Mouse (Mus musculus) T-helper 2 cell (primary cell): ENCODE results near the gene Gal3st1.
"Not testable (repeated sequence)": the region's sequence is repeated elsewhere in the genome, so short reads cannot be mapped to it uniquely, and the experiment has no call there.

Experiments used
- in situ Hi-C: fragments of 300-600 bp; cut with MboI, MseI; formaldehyde crosslinking; loops from one replicate; pipeline ENCODE4 v1.15.1; 2025; ENCODE audit warnings: high pct_unique_total_duplicates

The Gal3st1 gene

DNA sequence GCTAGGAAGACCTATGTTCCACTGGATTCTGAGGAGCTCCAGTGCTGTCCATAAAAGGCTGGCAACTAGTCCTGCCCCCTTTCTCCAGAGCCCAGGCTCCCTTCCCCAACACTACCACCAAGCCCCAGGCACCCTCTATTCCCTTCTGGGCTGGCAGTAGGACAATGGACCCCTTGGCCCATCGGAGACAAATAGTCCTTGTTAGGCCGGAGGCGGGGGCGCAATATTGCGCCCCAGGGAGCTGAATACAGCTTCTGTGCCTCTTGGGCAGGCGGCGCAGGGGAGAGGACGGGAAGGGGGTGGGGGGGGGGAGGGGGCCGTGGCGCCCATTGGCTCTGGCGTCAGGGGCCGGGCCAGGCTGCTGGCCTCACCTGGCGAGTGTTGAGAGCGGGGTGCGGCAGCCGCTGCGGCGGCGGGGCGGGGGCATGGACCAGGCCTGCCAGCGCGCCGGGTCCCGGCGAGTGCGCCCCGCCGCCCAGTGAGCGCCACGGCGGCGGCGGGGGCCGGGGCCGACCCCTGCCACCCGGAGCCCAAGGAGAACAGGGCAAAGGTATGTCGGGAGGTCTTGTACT, at the start of gene Gal3st1:
Gal3st1 (plus strand) TSS at position 346 of the 572 bp plus-strand sequence.
- in situ Hi-C loops, result no loop called here

DNA sequence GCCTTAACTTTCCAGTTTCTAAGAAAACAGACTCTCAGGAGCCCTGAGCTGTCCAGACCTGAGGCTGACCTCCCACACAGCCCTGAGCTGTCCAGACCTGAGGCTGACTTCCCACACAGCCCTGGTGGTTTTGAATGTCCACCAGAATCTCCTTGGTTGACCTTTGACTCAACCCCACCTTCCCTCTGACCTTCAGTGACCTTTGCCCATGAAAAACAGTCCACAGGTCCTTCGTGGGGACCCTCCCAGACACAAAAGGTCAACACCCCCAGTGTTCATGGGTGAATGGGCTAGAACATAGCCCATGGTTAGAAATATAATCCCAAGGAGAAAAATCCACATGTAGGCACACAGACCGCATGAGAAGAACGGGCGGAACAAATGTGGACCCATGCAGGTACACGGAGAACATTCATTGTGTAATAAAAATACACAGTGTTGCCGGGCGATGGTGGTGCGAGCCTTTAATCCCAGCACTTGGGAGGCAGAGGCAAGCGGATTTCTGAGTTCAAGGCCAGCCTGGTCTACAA, 49.6 kb upstream of the Gal3st1 start:
- in situ Hi-C loops, result no loop called here

DNA sequence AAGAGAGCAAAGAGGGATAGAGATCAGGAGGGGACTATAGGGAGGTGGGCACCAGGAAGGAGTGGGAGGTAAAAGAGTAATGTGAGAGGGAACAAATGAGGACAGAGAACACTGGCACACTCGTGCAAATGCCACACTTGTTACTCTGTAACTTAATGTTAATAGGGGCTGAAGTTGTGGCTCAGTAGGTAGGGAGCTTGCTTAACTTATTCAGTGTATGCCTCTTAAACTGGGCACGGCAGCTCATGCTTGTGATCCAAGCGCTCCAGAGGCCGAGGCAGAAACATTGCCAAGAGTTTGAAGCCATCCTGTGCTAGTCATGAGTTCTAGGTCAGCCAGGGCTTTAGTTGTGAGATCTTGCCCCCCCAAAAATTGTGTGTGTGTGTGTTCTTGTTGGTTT, 48.3 kb upstream of the Gal3st1 start:
- in situ Hi-C loops, result no loop called here

DNA sequence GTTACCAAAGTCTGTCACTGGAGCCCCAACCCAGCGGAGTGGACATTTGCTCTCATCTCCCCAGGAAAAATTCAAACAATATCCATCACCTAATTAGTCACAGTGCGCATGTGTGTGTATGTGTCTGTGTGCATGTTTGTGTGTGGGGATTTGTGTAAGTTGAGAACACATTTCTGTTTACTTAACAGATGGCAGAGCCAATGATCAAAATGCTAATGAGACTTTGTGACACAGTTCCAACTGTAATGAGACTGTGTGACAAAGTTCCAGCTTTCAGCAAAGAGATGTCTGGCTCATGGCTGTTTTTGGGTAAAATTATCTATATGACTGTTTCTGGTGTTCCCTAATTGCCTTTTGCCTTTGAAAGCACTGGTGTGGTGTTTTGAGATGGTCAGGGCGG, 47.1 kb upstream of the Gal3st1 start:
- in situ Hi-C loops, result no loop called here

DNA sequence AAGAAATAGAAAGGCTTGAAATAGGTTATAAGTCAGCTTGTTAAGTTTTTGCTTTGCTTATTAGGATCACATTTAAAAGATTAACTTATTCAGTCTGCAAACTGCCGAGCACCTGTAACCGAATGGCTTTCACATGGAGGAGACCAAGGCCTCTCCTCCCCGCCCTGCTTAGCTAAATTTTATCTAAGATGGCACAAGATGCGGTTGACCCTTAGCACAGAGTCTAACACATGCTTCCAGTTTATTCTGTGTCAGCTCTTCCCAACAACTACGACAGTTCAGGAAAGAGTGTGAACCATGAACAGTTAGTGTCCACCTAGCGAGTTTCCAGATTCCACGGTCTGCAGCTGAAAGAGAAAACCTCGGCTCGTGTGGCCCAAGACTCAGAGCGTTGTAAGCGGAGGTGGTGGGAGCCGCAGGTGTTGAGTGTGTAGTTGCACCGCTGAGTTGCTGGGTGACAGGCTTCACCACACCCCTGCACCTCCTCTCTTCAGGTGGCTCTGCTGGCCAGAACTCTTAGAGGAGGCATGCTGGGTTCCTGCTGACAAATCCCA, 46.0 kb upstream of the Gal3st1 start:
- in situ Hi-C loops, result no loop called here

DNA sequence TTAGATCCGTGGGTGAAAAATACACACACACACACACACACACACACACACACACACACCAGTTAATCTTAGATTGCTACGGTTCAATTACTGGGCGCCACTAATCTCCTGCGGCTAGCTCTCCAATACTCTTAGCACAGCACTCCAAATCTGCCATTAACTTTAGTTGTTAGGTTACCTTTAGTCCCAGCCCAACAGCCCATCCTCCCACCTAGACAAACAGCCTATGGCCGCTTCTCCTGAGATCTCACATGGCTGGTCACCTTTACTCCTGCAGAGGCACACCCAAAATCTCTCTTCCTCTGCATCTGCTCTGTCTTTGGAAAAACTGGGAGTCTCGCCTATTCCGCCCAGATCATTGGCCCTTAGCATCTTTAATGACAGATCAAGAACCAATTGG, 42.1 kb upstream of the Gal3st1 start:
- in situ Hi-C loops, result no loop called here

DNA sequence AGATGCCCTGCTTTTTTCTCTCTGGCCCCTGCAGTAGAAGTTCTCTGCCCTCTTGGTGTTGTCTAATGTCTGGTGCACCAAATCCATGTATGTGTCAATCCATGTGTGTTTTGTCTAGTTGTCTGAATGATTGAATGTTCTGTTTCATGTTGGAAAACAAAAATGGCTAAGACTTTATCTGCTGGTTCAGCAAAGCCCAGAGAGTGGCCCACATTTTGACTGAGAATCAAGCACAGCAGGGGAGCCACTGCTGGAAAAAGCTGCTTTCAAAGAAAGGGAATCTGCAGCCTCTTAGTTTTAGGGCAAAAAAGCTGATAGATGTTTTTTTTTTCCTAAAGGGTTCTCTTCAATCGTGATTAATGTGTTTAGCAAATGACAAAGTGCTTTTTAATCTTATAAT, 37.0 kb upstream of the Gal3st1 start:
- in situ Hi-C loops, result no loop called here

DNA sequence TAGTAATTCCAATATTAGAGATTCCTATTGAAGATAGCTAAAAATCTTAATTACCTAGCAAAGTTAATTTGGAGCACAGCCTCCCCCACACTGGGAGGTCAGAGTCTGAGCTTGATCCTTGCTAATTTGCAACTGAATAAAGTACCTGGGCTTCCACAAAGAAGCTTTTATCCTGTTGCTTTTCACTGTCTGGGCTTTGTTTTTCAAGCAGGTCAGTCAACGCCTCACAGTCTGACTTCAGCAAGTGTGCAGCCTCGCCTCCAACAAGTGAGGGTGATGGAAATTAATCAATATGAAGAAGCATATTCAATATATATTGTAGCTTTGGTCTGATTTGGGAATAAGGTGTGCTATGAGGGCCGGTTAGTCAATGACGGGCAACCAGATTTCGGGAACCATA, 28.6 kb upstream of the Gal3st1 start:
- in situ Hi-C loops, result not testable (repeated sequence)

DNA sequence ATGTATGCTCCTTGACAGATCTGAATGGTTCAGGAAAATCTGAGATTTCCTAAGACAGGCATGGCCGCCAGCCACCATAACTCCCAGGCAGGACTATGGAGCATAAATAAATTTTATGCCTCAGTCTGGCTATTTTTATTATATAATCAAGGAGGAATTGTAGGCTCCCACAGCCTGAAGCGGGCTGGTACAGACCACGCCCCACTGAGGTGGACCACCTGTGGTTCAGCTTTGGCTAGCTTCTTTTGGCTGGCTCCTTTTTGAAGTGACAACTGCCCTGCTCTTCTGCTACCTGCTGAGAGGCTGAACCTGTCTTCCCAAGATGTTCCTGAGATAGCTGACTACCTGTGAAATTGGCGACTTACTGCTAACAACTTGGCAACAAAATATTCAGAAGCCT, 28.1 kb upstream of the Gal3st1 start:
- in situ Hi-C loops, result not testable (repeated sequence)

DNA sequence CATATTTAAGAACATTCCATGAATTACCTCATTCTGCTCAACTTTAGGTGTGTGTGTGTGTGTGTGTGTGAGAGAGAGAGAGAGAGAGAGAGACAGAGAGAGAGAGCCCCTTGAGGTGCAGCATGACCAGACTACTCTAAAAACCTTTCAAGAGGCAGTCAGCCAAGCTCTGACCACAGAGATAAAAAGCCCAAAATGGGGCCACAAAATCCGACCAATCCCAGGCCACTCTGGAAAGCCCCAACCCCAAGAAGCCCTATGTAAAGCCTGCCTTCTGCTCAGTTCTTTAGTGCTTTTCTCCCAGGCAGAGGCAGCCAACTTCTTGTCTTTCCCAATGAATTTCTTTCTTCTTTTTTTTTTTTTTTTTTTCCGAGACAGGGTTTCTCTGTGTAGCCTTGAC, 22.5 kb upstream of the Gal3st1 start:
- in situ Hi-C loops, result no loop called here

DNA sequence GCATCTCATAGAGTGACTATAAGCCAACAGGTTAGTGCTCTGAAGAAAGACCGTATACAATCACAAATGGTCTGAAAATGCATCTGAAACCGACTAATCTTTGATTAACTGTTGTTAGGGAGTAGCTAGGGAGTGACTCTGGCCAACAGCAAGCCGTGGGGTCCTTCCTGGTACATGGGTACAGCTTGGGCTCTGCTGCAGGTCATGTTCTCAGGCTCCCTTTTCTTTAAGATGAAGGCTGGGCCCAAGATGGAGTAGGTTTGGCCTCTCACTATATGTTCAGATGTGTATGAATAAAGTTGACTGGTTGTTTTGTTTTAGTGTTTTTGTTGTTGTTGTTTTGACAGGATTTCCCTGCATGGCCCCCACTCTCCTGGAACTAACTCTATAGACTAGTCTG, 21.7 kb upstream of the Gal3st1 start:
- in situ Hi-C loops, result no loop called here

DNA sequence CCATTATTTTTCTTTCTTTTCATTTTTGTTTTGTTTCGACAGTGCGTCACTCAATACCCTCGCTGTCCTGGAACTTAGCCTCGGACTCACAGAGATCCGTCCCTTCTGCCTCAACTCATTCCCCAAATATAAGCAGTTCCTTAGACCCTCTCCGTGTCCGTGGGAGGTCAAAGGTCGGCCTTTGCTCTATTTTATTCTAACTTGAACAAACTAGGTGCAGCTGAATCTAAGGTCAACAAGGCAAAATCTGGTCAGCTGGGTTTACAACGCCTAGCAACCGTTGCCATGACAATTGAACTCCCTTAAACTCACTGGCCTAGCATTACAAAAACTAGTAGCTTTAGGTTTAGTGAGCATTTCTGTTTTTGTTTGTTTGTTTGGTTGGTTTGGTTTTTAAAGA, 20.3 kb upstream of the Gal3st1 start:
- in situ Hi-C loops, result no loop called here

DNA sequence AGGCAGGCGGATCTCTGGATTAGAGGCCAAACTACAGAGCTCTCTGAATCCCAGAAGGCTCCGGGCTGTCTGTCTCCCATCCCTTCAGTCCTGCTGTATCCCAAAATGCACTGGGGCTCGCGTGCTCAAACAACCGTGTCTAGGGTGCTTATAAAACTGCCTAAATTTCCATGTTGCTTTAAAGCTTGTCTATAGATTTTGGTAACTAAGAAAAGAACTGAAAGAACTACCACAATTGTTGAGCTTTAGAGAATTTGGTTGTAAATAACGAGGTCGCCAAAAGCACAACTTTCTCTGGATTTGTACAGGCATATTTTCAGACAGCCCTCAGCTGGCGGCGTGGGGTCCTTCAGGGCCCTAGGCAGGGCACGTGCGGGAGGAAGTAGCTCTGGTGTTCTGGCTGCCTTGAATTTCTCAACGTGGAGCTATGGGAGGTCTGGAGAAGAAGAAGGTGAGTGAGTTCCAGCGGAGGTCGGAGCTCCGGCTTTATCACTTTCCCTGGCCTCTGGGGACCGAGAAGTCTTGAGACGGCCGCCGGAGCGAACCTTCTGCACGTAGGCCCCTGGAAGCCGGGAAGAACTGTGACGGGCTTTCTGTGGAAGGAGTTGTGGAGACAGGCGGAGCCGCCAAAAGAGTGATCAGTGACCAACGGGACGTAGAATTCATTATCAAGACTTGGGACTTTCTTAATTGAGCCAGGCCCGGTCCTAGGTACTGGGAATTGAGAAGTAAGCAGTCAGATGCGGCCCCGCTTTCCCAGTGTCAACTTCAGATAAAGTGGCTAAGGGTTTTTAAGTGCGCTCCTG, 19.6 kb upstream of the Gal3st1 start, which contains the start of gene Pes1:
Pes1 (plus strand) TSS at position 366 of the 806 bp plus-strand sequence.
- in situ Hi-C loops, result no loop called here

DNA sequence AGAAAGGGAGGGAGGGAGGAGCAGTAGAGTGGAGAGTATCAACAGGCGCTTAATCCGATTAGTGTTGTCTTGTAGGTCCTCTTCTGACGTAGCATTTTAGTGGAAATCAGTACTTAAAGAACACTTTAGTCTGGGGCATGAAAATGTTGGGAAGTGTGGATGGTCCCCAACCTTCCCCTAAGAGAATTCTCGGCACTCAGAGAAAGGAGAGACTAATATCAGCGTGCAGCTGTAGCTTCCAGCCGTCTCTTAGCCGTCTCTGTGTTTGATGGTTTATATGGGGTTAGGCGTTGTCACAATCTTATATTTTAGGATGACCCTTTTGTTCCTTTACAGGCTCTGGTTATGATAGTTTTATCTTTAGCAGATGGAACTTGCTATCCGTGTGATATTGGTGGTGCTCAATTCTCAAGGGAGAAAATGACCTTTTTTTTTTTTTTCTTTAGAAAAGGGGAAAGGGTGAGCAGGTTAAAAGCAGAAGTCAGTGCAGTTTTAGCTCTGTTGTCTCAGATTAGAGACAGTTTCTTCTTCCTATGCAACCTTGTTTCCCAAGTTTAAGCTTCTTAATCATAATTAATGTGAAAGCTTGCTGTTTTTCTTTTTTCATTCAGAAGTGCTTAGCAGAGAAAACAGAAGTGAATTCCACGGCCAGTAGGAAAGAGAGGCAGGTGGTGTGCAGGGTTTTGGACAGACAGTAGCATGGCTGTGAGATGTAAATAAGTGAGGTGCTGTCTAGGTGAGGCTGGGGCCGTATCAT, 18.8 kb upstream of the Gal3st1 start:
- in situ Hi-C loops, result no loop called here

DNA sequence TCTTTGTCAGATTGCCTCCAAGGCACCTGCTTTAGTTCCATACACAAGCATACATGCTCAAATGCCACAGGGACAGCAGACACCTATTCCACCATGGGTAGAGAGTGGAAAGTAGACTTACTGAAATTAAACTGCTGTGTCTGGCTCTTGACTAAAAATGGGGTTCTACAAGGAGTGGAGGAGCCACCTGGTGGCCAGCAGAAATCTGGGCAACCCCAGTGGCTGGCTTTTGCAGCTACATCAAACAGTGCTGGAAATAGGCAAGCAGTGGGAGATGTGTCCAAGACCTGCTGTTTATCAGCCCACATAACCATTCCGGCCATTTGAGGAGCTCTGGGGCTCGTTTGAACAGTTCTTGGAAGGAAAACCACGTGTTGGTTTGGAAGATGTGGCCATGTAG, 13.6 kb upstream of the Gal3st1 start:
- in situ Hi-C loops, result no loop called here

DNA sequence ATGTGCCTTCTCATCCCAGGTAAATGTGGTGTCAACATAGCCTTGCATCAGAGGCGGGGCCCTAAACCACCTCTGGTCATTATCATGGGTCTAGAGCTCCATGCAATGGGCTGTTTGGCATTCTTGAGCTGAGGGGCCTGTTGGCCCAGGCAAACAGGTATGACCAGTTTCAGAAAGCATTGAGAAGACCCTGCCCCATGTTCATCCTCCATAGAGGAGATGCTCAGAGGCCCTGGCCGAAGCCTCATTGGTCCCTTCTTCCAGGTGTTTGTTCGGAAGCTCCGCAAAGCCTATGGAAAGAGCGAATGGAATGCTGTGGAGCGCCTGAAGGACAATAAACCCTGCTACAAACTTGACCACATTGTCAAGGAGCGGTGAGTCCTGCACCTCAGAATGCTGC, 13.1 kb upstream of the Gal3st1 start:
- in situ Hi-C loops, result no loop called here

DNA sequence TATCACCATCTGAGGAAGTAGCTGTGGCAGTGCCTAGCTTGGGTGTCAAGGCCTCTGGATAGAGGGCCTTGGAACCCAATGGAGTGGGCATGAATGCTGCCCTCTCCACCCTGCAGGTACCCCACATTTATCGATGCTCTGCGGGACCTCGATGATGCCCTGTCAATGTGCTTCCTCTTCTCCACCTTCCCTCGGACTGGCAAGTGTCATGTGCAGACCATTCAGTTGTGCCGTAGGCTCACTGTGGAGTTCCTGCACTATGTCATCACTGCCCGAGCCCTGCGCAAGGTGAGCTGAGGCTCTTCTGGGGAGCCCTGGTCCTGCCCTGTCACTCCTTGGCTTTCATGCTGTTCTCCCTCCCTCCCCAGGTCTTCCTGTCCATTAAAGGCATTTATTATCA, 10.4 kb upstream of the Gal3st1 start:
- in situ Hi-C loops, result no loop called here

DNA sequence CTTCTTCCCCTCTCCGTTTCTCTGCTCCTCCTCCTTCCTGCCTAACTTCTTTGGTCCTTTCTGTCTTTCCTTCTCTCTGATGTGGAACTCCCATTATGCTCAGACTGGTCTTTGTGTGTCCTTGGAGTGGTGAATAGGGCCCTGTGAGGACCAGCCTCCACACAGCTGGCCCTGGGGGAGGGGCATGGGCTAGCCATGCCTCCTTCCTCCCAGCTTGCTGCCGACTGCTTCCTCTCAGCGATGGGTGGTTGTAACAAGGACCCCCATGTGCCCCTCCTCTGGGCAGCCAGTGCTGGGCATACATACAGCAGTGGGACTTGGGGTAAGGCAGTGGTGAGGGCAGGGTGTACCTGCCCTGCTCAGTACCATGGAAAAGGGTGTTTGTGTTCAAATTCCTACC, 9.1 kb upstream of the Gal3st1 start:
- in situ Hi-C loops, result no loop called here

DNA sequence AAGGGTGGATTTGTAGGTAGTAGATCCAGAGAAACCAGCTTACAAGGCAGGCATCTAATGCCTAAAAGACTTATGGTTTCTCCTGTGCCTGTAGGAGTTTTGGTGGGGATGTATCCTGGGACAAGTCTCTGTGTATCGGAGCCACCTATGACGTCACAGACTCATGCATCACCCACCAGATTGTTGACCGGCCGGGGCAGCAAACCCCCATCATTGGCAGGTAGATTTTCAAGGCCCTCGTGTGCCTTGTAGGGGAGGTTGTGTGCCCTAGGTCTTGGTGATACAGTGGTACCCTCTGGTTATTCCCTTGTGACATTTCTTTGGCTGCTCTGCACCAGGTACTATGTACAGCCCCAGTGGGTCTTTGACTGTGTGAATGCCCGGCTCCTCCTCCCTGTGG, 6.8 kb upstream of the Gal3st1 start, which contains the start of gene 4930556J24Rik:
4930556J24Rik (minus strand) TSS at position 101 of the 400 bp plus-strand sequence.
- in situ Hi-C loops, result no loop called here

DNA sequence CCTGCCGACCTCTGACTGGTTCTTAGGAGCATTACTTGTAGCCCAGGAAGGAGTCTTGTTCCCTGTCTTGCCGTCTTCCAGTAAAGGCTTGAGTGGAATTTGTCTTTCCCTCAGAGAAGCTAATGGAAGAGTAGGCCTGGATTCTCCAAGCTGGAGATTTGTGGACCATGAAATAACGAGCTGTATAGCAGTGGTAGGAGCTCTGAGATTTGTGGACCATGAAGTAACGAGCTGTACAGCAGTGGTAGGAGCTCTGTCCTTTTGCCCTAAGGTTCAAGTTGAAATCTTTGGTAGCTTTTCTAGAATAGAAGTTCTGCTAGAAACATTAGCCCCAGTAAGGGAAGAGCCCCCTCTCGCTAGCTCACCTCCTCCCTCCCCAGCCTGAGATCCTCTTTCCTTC, 5.0 kb upstream of the Gal3st1 start:
- in situ Hi-C loops, result no loop called here

DNA sequence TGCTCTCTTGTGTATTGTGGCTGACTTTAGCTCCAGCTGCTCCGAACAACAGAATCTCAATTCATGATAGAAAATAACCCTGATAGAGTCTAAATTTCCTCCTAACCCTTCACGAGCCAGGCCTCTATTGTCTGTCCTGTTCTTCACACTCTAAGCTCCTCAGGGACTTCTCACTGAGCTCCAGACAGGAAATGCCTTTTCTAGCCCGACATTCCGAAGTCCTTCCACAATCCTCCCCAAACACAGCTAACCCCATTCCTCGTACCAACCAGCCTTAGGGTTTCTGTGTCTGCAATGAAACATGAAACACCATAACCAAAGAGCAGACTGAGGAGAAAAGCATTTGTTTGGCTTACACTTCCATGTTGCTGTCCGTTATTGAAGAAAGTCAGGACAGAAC, 1.9 kb upstream of the Gal3st1 start:
- in situ Hi-C loops, result no loop called here
